In genomic region chr17:7875941-7876461, GRCm38 (mm10) we compare ENCODE assay signal across 9 mouse cellular contexts. TPM values are rescaled to one million over a fixed set of nuclear protein-coding genes. Genes with fewer than 3 reads are reported as not detected.
DNase-seq lines count a peak whose midpoint lies in the region; ATAC-seq and TF ChIP-seq lines count a peak whose summit lies in the region.
"Had no signal": no experiment of that assay in that cellular context is flagged by ENCODE, and none has a peak within 500 bp of the region (broad histone marks: within the 10 kb centered on the region; RNA-seq: fewer than 3 reads in every experiment).

No protein-coding gene starts in this region.

- H3K27me3 ChIP-seq in kidney, postnatal 0 days (ENCODE audit: insufficient read depth, low read length), result no peaks in the 10 kb centered on the region
- no peaks in the 10 kb centered on the region for H3K27me3 ChIP-seq in neural tube, embryonic 15.5 days (replicated peaks)
- no peaks in the 10 kb centered on the region for H3K27me3 ChIP-seq in liver, embryonic 12.5 days (replicated peaks)

- peak overlapping the region; percentile 50; the same call in 1 of the 2 replicates for H3K27ac ChIP-seq in kidney, postnatal 0 days
- H3K27ac ChIP-seq in neural tube, embryonic 15.5 days (replicated peaks), result no peak overlapping the region
- H3K27ac ChIP-seq in liver, embryonic 12.5 days, result no peak overlapping the region
- H3K27ac ChIP-seq: heart, embryonic 13.5 days had no signal

- H3K4me3 ChIP-seq in kidney, postnatal 0 days (replicated peaks; ENCODE audit: low read depth, low read length), result no peak overlapping the region
- H3K4me3 ChIP-seq in neural tube, embryonic 15.5 days (replicated peaks), result no peak overlapping the region
- no peak overlapping the region for H3K4me3 ChIP-seq in liver, embryonic 12.5 days
- H3K4me3 ChIP-seq: heart, embryonic 13.5 days had no signal

- DNase-seq in lung, adult 18-20 months, result peak; percentile 24 to 35
- DNase-seq in lung, postnatal 14 days, result no peak
- DNase-seq in embryo, embryonic 11 days, result peak; percentile 77
- peak; percentile 97 for DNase-seq in kidney, postnatal 0 days (ENCODE audit: low spot score)
- no peak for DNase-seq in layer of hippocampus, postnatal 14 days (ENCODE audit: low spot score in 2 of 2)
- no peak for DNase-seq in heart, postnatal 36 days

- H3K36me3 ChIP-seq in kidney, postnatal 0 days (ENCODE audit: insufficient read depth, low read length), result no peaks in the 10 kb centered on the region
- no peaks in the 10 kb centered on the region for H3K36me3 ChIP-seq in neural tube, embryonic 15.5 days
- no peaks in the 10 kb centered on the region for H3K36me3 ChIP-seq in liver, embryonic 12.5 days
- H3K36me3 ChIP-seq: heart, embryonic 13.5 days had no signal

- peak overlapping the region; percentile 31; the same call in 1 of the 2 replicates for H3K9ac ChIP-seq in kidney, postnatal 0 days (ENCODE audit: low read depth, low read length)
- H3K9ac ChIP-seq in neural tube, embryonic 15.5 days (replicated peaks), result no peak overlapping the region
- H3K9ac ChIP-seq in liver, embryonic 12.5 days, result no peak overlapping the region
- H3K9ac ChIP-seq: heart, embryonic 13.5 days had no signal

- intact Hi-C loops in heart, postnatal 36 days (cut with DNase I), result no loop called here

- WGBS in kidney, postnatal 0 days, result 18% methylated on average over 12 of the region's 12 CpGs
- 31% methylated on average over 12 of the region's 12 CpGs for WGBS in neural tube, embryonic 15.5 days
- WGBS in liver, embryonic 12.5 days (ENCODE audit: insufficient replicate concordance), result 48% methylated on average over 12 of the region's 12 CpGs

- H3K9me3 ChIP-seq in kidney, postnatal 0 days (replicated peaks; ENCODE audit: low read length), result no peaks in the 10 kb centered on the region
- no peaks in the 10 kb centered on the region for H3K9me3 ChIP-seq in neural tube, embryonic 15.5 days (replicated peaks)
- no peaks in the 10 kb centered on the region for H3K9me3 ChIP-seq in liver, embryonic 12.5 days (replicated peaks)
- H3K9me3 ChIP-seq: heart, embryonic 13.5 days had no signal

- 0 out of 2 replicates have a peak, but pooled peaks cover 6% of the 10 kb centered on the region for H3K4me1 ChIP-seq in kidney, postnatal 0 days (replicated peaks; ENCODE audit: insufficient read depth, low read length)
- peaks cover 5% of the 10 kb centered on the region for H3K4me1 ChIP-seq in neural tube, embryonic 15.5 days
- no peaks in the 10 kb centered on the region for H3K4me1 ChIP-seq in liver, embryonic 12.5 days

- ATAC-seq in kidney, postnatal 0 days (replicated peaks; ENCODE audit: low FRiP score, low read depth), result peak; percentile 85
- no peak for ATAC-seq in neural tube, embryonic 15.5 days (ENCODE audit: low FRiP score)
- no peak for ATAC-seq in liver, embryonic 12.5 days

- no peak overlapping the region for H3K4me2 ChIP-seq in kidney, postnatal 0 days (ENCODE audit: low read length)
- H3K4me2 ChIP-seq in neural tube, embryonic 15.5 days, result 0 out of 2 replicates have a peak overlapping the region, but pooled peaks have one; percentile 3
- no peak overlapping the region for H3K4me2 ChIP-seq in liver, embryonic 12.5 days
- H3K4me2 ChIP-seq: heart, embryonic 13.5 days had no signal

- no peak for TF ChIP-seq CTCF in kidney, postnatal 0 days (IDR thresholded peaks at IDR 0.05; ENCODE audit: low read depth)

RNA-seq across cellular contexts. Expression of gene Fndc1, which starts 48.9 kb away (rescaled TPM):
- polyA plus RNA-seq in kidney, postnatal 0 days (2015; fragmentation: Nextera tagmentation; extraction: Ambion mirVana), result 3.1 and 3.4 TPM in 2 replicates
- polyA plus RNA-seq in neural tube, embryonic 15.5 days (2015; fragmentation: Nextera tagmentation; extraction: Ambion mirVana), result 12.9 and 13.8 TPM in 2 replicates
- 10 to 100 TPM; 10.6 to 13.3 TPM for total RNA-seq in layer of hippocampus, postnatal 14 days (2021)
- 0.19 and 0.30 TPM in 2 replicates for polyA plus RNA-seq in liver, embryonic 12.5 days (2016; fragmentation: Nextera tagmentation; extraction: Ambion mirVana)
- 10 to 100 TPM; 17.9 to 23.7 TPM for total RNA-seq in heart, postnatal 36 days (2021)

RNA-seq across cellular contexts. Expression of gene Tagap, which starts 49.8 kb away (rescaled TPM):
- polyA plus RNA-seq in kidney, postnatal 0 days (2015; fragmentation: Nextera tagmentation; extraction: Ambion mirVana), result 0.68 and 0.74 TPM in 2 replicates
- polyA plus RNA-seq in neural tube, embryonic 15.5 days (2015; fragmentation: Nextera tagmentation; extraction: Ambion mirVana), result 0.45 and 1.1 TPM in 2 replicates
- 1 to 10 TPM; 3.9 to 4.7 TPM for total RNA-seq in layer of hippocampus, postnatal 14 days (2021)
- 0.73 and 1.1 TPM in 2 replicates for polyA plus RNA-seq in liver, embryonic 12.5 days (2016; fragmentation: Nextera tagmentation; extraction: Ambion mirVana)
- total RNA-seq in heart, postnatal 36 days (2021), result 1 to 10 TPM; 2.3 to 3.3 TPM

Comparison
In these comparisons a context has a peak if more than half of its experiments do, and no peak if none do; other contexts are left out.
1. DNase-seq: peak in lung, adult 18-20 months (2 of 2), embryo, embryonic 11 days (single experiment) and kidney, postnatal 0 days (single experiment); none in lung, postnatal 14 days (single experiment), layer of hippocampus, postnatal 14 days (0 of 2) and heart, postnatal 36 days (0 of 2).